Mouse (Mus musculus) lung, embryonic 14.5 days (tissue): ENCODE data around the gene Gbx1. TPM values are rescaled to one million over a fixed set of nuclear protein-coding genes. Genes with fewer than 3 reads are reported as not detected.

Experiments
- ATAC-seq: fragments of 200-750 bp; cut with Nextera tagmentation; 2 replicates; pipeline ENCODE4 v1.8.0; 2017; ENCODE audit warnings: mild to moderate bottlenecking, moderate TSS enrichment, moderate library complexity; ENCODE audit not compliant: insufficient read depth
- DNase-seq: peaks from one replicate; pipeline ENCODE4 v3.0.0-alpha.2; 2015
- H3K27ac ChIP-seq: fragments of 300-500 bp; sonication (generic); 2 replicates; pipeline ENCODE4 v1.5.1; 2014; ENCODE audit warnings: low read depth, mild to moderate bottlenecking, moderate library complexity
- H3K27me3 ChIP-seq: fragments of 300-500 bp; sonication (generic); 2 replicates; pipeline ENCODE4 v1.6.1; 2014; ENCODE audit warnings: low read length, control low read depth; ENCODE audit not compliant: insufficient read depth
- H3K36me3 ChIP-seq: fragments of 300-500 bp; sonication (generic); 2 replicates; pipeline ENCODE4 v1.6.1; 2014; ENCODE audit warnings: control low read depth; ENCODE audit not compliant: insufficient read depth
- H3K4me1 ChIP-seq: fragments of 300-500 bp; sonication (generic); 2 replicates; pipeline ENCODE4 v1.6.1; 2014; ENCODE audit warnings: antibody characterized with exemption, control low read depth; ENCODE audit not compliant: insufficient read depth
- H3K4me2 ChIP-seq: fragments of 300-500 bp; sonication (generic); 2 replicates; pipeline ENCODE4 v1.6.1; 2014; ENCODE audit warnings: mild to moderate bottlenecking
- H3K4me3 ChIP-seq: fragments of 300-500 bp; sonication (generic); 2 replicates; pipeline ENCODE4 v1.5.1; 2014; ENCODE audit warnings: low read depth, low read length
- H3K9ac ChIP-seq: fragments of 300-500 bp; sonication (generic); 2 replicates; pipeline ENCODE4 v1.6.1; 2014
- H3K9me3 ChIP-seq: fragments of 300-500 bp; sonication (generic); 2 replicates; pipeline ENCODE4 v1.6.1; 2016; ENCODE audit warnings: low read depth, low read length, control low read depth
- CTCF ChIP-seq: IDR thresholded peaks from 2 replicates; pipeline ENCODE4 v1.5.1; 2016; ENCODE audit warnings: antibody characterized with exemption, low read depth
- WGBS: fragments of 180-500 bp; shearing (Covaris S2); extraction: QIAGEN DNeasy Blood & Tissue Kit; methylation state at CpG from one replicate; pipeline ENCODE4 v1.1.7; 2014; 5-methylcytosine and 5-hydroxymethylcytosine counted together
- polyA plus RNA-seq: library from polyadenylated mRNA; unstranded; fragments of >200 nt; fragmentation: Nextera tagmentation; extraction: Ambion mirVana; gene quantifications from 2 replicates; pipeline ENCODE4 v1.2.1, GENCODE M21; 2014

Gene Gbx1
- polyA plus RNA-seq, 1 experiment from 2014 or later = 0.07 TPM

- Histone ChIP-seq H3K36me3 (no peaks in the 10 kb centered on the region), H3K4me2 (no peak overlapping the region), H3K27me3 (0 out of 2 replicates have a peak, but pooled peaks cover under 1% of the 10 kb centered on the region), H3K27ac (no peak overlapping the region), H3K4me1 (peaks cover 13% of the 10 kb centered on the region), H3K4me3 (no peak overlapping the region), H3K9me3 (no peaks in the 10 kb centered on the region), H3K9ac (no peak overlapping the region)
- DNase-seq = no peak
- WGBS = 72% methylated on average over 5 of the region's 5 CpGs
- no peak for TF ChIP-seq CTCF
- no peak for ATAC-seq
Measured at GRCm38 (mm10) chr5:24536511-24536910, 9.5 kb upstream of the Gbx1 start.

- Histone ChIP-seq H3K9ac (no peak overlapping the region), H3K36me3 (no peaks in the 10 kb centered on the region), H3K4me2 (no peak overlapping the region), H3K4me3 (no peak overlapping the region), H3K9me3 (no peaks in the 10 kb centered on the region), H3K4me1 (peaks cover 5% of the 10 kb centered on the region), H3K27ac (no peak overlapping the region), H3K27me3 (peaks cover 7% of the 10 kb centered on the region)
- 81% methylated on average over 3 of the region's 3 CpGs for WGBS
- DNase-seq (no peak), ATAC-seq (no peak)
- no peak for TF ChIP-seq CTCF
Measured at GRCm38 (mm10) chr5:24535731-24536130, 8.7 kb upstream of the Gbx1 start.

GRCm38 (mm10) chr5:24534292-24534691 lies 7.3 kb upstream of the Gbx1 start:
- ATAC-seq = no peak
- Histone ChIP-seq H3K9me3 (no peaks in the 10 kb centered on the region), H3K27ac (no peak overlapping the region), H3K4me1 (no peaks in the 10 kb centered on the region), H3K4me2 (no peak overlapping the region), H3K27me3 (peaks cover 17% of the 10 kb centered on the region), H3K4me3 (no peak overlapping the region), H3K36me3 (no peaks in the 10 kb centered on the region), H3K9ac (no peak overlapping the region)
- DNase-seq = no peak
- peak; percentile 38 for TF ChIP-seq CTCF
- WGBS = 46% methylated on average over 5 of the region's 5 CpGs

GRCm38 (mm10) chr5:24533391-24533790 lies 6.4 kb upstream of the Gbx1 start:
- Histone ChIP-seq H3K27ac (no peak overlapping the region), H3K9me3 (no peaks in the 10 kb centered on the region), H3K4me3 (no peak overlapping the region), H3K4me2 (no peak overlapping the region), H3K36me3 (no peaks in the 10 kb centered on the region), H3K4me1 (no peaks in the 10 kb centered on the region), H3K9ac (no peak overlapping the region), H3K27me3 (peaks cover 26% of the 10 kb centered on the region)
- TF ChIP-seq CTCF = no peak
- DNase-seq = no peak
- no peak for ATAC-seq
- 53% methylated on average over 11 of the region's 11 CpGs for WGBS

GRCm38 (mm10) chr5:24530042-24530689 lies 3.2 kb upstream of the Gbx1 start:
- Histone ChIP-seq H3K36me3 (no peaks in the 10 kb centered on the region), H3K27me3 (peaks cover 56% of the 10 kb centered on the region), H3K4me2 (no peak overlapping the region), H3K9ac (no peak overlapping the region), H3K9me3 (no peaks in the 10 kb centered on the region), H3K27ac (no peak overlapping the region), H3K4me3 (no peak overlapping the region), H3K4me1 (no peaks in the 10 kb centered on the region)
- DNase-seq (peak; percentile 96), ATAC-seq (peak; percentile 55; the same call in 1 of the 2 replicates)
- 20% methylated on average over 24 of the region's 24 CpGs for WGBS
- TF ChIP-seq CTCF = peak; percentile 100

GRCm38 (mm10) chr5:24527780-24528179 lies 778 bp upstream of the Gbx1 start:
- H3K9me3 ChIP-seq = no peaks in the 10 kb centered on the region
- H3K9ac ChIP-seq = no peak overlapping the region
- H3K4me3 ChIP-seq = no peak overlapping the region
- no peaks in the 10 kb centered on the region for H3K36me3 ChIP-seq
- no peak for DNase-seq
- H3K27me3 ChIP-seq = peaks cover 80% of the 10 kb centered on the region
- TF ChIP-seq CTCF = no peak
- no peaks in the 10 kb centered on the region for H3K4me1 ChIP-seq
- H3K4me2 ChIP-seq = no peak overlapping the region
- no peak for ATAC-seq
- WGBS = 19% methylated on average over 6 of the region's 6 CpGs
- H3K27ac ChIP-seq = no peak overlapping the region

GRCm38 (mm10) chr5:24526190-24526888 lies 663 bp downstream of the Gbx1 start:
- H3K36me3 ChIP-seq = no peaks in the 10 kb centered on the region
- H3K4me2 ChIP-seq = peak overlapping the region; percentile 72
- DNase-seq (no peak), ATAC-seq (peak; percentile 35; the same call in 1 of the 2 replicates)
- no peak overlapping the region; the same call in 1 of the 2 replicates for H3K9ac ChIP-seq
- H3K27me3 ChIP-seq = peaks cover 92% of the 10 kb centered on the region
- peak overlapping the region; percentile 38 for H3K4me3 ChIP-seq
- H3K9me3 ChIP-seq = no peaks in the 10 kb centered on the region
- WGBS = under 1% methylated on average over 93 of the region's 109 CpGs
- TF ChIP-seq CTCF = no peak
- no peak overlapping the region for H3K27ac ChIP-seq
- no peaks in the 10 kb centered on the region for H3K4me1 ChIP-seq
